Mouse (Mus musculus): ENCODE measurements around the gene Col5a1. TPM values are rescaled to one million over a fixed set of nuclear protein-coding genes. Genes with fewer than 3 reads are reported as not detected.

The Col5a1 gene
- total RNA-seq (2021) = 100 to 1,000 TPM; 100 to 109 TPM
- long read RNA-seq, experiment 1, full-length matches to known transcripts = 7 of 82 reads
- long read RNA-seq, experiment 1, partial matches to known transcripts = 53 of 82 reads
- long read RNA-seq, experiment 1, other reads (novel, unspliced or antisense) = 22 of 82 reads
- long read RNA-seq, experiment 2, full-length matches to known transcripts = 6 of 75 reads
- long read RNA-seq, experiment 2, partial matches to known transcripts = 53 of 75 reads
- long read RNA-seq, experiment 2, other reads (novel, unspliced or antisense) = 16 of 75 reads

DNA sequence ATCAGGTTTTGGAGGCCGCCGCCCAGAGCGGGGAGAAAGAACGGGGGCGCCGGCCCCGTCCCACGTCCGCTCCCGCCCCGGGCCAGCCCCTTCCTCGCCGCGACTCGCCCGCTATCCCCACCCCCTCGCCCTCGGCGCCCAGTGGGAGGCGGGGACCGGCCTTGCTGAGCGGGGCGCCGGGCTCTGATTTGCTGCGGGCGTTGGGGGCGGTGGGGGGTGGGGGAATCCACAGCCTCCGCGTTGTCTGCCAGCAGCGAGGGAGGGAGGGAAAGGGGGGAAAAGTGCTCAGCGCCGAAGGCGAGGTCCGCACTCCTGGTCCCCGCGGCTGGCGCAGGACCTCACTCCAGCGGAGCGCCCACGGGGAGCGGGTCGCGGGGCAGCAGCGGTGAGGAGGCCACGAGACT, at the start of gene Col5a1:
Col5a1 (plus strand) TSS at position 278 of the 404 bp plus-strand sequence.
- DNase-seq = peak; percentile 88 to 90
- intact Hi-C loops (cut with DNase I) = loop anchor here (5.0 kb wide), 1 partner anchor 334 kb away; no protein-coding TSS in a partner anchor

DNA sequence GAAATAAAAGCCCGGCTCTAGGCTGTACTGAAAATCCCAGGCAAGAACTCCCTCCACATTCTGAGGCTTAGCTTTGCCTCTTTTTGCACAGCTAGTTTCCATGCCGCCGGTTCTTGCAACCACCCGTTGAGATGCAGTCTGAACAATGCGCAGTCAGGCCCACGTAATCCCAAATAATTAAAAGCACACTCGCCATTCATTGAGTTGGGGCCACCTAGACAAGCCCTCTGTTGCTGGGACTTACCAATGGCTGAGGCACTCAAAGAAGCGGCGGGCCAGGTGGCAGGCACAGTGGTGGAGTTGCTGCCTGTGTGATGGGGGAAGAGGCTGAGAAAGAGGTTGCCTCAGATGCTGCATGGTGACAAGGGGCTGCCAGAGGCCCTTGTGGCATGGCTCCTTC, 48.1 kb upstream of the Col5a1 start:
- intact Hi-C loops (cut with DNase I) = no loop called here
- DNase-seq = no peak

DNA sequence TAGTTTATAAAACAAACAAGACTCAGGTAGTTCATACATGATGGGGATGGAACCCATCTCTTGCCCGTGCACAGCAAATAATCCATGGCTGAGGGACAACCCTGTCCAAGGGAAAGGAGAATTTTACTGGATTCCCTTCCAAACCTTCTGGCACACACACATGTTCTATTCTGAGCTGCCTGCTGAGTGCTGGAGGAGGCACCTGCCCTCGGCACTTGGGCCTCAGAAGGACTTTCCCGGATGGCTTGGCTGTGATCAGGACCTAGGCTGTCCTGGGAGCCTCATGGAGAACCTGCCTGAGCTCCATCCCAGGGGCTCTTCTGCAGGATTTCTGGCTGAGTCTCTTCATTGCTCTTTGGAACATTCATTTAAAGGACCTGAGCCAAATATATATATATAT, 45.3 kb upstream of the Col5a1 start:
- intact Hi-C loops (cut with DNase I) = no loop called here

DNA sequence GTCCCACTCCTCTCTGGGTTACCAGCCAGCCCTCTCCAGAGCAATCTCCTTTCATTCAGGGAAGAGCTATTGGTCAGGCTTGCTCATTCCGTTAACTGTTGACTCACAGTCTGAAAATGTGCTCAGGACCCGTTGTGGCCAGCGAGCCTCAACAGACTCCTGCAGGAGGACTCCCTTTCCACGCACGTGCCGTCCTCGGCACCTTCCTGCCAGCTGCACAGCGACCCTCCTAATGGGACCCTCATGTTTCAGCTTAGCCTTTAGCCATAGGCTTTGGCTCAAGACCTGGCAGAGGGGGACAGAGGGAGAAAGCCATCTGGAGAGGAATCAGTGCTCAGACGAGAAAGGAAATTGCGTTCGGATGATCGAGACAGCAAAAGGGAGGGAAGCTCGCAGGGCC, 43.3 kb upstream of the Col5a1 start:
- intact Hi-C loops (cut with DNase I) = no loop called here
- DNase-seq = no peak

More for the DNA sequence above, 45.3 kb upstream of the Col5a1 start:
- DNase-seq = no peak

DNA sequence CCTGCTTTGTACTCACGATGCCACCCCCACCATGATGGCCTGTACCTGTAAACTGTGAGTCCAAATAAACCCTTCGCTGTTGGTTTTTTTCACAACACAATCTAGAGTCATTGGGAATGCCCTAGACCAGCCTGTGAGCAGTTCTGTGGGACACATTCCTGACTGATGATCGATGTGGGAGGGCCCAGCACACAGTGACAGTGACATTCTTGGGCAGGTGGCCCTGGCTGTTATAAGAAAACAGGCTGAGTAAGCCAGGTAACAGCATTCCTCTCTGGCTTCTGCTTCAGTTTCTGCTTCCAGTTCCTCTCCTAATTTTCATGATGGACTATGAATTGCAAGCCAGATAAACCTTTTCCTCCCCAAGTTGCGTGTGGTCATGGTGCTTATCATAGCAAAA, 41.3 kb upstream of the Col5a1 start:
- no peak for DNase-seq
- intact Hi-C loops (cut with DNase I) = no loop called here

DNA sequence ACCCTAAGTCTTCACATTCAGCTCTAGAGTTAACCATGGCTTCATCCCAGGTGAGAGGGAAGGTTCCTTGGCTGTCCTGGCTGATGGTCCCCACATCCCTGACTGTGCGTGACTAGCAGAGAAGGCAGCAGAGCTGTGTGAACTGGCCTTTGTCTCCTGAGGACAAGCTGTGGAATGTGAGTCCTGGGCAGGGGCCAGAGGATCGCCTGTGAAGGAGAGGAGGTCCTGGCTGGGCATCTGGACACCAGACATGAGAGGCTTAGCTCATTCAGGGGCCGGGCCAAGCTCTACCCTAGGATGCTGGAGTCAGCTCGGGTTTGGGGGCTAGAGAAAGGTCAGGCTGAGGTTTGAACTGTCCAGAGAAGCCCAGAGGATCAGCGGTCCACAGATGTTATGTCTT, 39.2 kb upstream of the Col5a1 start:
- intact Hi-C loops (cut with DNase I) = no loop called here
- peak; percentile 59 to 70 for DNase-seq

DNA sequence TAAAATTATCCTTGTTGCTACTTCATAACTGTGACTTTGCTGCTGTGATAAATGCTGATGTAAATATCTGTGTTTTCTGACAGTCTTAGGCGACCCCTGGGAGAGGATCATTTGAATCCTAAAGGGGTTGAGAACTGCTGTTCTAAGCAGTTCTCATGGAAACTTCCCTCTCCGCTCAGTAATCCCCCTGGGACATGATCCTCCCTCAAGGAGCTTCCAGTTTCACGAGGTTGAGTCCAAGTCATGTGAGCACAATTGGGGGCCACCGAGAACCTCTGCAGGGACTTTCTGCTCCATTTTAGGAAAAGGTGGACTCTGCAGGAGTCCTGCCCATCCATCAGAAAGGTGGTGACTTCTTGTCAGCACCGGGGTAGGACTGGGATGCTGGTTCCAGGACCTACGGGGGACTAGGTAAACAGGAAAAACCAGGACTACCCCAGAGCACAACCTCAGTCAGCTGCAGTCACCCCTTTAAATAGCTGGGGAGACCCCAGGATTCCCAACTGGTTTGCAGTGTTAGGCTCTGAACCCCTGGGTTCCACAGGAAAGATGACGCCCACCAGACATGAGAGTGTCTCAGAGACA, 38.3 kb upstream of the Col5a1 start:
- intact Hi-C loops (cut with DNase I) = no loop called here
- DNase-seq = no peak

DNA sequence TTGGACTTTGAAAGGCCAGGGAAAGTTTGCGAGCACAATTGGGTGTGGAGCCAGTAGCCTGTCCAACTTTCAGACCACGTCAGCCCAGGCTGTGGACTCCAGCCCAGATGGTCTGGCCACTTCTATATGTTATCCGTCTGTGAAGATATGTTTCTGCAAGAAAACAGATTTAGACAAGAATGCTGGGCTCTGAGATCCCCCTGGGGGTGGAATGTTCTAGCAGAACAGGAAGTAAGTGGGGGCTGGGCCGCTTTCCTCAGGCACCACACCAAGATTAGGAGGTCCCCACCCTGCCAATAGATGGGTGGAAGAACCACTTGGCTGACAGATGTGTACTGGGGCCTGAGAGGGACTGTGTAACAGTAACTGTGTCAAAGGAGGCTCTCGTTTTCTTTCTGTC, 37.8 kb upstream of the Col5a1 start:
- DNase-seq = peak; percentile 71 to 73
- intact Hi-C loops (cut with DNase I) = no loop called here

DNA sequence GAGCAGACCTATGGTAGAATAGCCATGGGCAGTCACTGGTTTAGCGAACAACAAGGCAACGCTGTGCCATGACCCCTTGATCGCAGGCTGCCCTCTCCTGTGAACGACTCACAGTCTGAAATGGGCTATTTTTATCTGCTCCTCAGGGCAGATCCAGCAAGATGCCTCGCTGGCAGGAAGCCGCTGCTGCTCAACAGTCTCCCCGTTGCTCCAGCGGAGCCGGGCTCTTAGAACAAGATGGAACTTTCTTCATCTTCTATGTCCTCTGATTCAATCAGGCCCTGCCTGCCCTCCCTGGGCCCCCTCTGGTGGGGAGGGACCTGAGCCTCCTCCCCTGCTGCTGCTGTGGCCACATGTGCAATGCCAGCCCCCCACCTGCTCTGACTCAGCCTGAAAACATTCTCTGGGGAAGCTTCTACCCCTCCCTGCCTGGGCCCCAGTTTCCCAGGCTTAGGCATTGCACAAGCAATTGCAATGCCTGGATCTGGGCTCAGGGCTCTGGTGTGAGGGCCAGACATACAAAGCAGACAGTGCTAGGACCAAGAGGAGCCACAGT, 27.8 kb upstream of the Col5a1 start:
- intact Hi-C loops (cut with DNase I) = no loop called here
- DNase-seq = peak; percentile 60 to 61

DNA sequence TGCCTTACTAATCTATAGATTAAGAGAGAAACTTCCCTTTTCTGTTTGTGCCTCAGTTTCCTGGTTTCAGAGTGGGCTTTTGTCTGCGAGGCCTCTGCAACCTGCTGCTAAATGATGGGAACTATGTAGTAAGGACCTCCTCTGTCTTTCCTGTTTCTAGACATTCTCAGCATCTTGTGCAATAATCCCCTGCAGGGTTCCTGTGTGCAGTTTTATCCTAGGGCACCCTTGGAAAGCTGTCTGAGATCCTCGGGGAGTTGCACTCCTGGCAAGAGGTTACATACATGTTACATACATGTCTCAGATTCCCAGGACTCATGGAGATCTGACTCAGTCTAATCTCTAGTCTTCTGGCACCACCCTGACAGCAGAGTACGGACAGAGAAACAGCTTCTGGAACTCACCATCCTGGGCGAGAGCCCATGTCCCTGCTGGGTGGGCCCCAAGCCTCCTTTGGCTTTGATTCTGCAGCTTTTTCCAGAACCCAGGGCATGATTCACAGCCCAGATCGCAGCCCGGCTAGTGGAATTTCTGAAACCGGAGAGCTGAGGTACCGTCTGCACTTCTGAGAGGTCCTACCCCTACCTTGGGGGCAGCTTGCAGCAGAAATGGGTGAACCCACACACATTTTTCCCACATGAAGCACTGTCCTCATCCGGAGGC, 24.5 kb upstream of the Col5a1 start:
- intact Hi-C loops (cut with DNase I) = no loop called here
- DNase-seq = peak; percentile 40 to 45

DNA sequence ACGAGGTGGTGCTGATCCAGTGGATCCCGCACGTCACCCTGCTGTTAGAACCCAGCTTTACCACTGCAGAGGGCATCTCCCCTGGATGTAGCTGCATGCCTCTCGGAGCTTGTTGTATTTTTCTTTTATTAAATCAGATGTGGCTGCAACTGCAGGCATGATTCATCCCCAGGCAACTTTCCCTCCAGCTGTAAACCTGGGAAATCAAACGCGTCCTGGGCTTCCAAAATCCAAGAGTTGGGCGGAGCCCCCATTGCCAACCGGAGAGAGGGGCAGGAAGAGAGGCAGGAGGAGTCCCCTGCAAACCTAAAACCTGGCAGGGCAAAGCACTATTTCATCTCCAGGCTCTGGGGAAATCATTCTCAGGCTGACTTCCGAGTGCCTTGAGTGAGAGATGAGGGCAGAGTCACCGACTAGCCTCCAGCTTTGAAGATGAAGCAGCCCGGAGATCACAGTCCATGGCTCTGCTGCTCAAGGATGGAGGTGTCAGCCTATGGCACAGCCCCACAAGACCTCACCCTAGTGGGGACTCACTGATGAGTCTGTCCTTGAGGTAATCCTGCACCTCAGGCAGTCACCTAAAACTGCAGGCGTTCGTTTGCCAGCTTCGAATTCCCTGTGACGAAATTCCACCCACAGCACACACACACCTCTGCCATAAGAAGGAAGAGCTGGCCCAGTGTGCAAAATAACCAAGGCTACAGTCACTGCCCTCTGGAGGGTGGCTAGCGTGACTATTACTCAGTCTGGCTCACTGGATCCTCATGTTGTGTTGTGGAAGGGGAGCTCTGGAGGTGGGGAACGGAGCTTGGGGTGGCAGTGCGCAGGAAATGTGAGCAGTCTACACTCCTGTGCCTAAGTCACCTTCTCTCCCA, 21.5 kb upstream of the Col5a1 start:
- intact Hi-C loops (cut with DNase I) = no loop called here
- DNase-seq = no peak

DNA sequence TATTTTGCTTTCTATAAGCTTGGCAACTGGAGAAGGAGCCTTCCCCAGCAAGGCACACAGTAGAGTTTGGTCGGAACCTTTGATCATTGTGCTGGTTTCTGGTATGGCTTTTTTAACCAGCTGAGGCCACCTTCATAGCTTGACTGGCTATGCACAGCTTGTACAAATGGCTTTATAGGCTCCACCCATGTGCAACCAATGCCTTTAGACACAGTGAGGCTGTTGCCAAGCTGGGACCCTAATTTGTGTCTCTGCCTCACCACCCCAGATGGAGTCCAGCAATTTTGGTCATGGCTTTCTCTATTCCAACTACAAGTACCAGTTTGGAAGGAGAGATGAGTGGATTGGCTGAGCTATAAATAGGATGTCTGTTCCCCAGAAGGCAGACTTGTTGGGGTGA, 15.6 kb upstream of the Col5a1 start:
- intact Hi-C loops (cut with DNase I) = no loop called here

DNA sequence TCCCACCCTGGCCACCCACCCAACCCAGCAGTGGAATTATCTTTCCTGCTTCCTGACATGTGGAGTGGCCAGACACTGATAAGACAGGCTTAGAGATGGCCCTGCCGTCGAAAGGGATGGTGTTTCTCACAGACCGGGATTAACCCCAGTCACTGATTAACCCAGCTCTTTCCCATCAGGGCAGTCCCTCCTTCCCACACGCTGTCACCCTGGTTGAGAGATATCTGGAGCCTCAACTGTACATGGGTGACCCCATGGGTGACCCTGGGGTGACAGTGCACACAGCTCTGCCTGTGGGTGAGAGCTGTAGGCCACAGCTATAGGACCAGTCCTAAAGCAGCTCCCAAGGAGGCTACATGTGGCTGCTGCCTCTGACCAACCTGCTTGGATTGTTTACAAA, 15.2 kb upstream of the Col5a1 start:
- no peak for DNase-seq
- intact Hi-C loops (cut with DNase I) = no loop called here

More for the DNA sequence above, 15.6 kb upstream of the Col5a1 start:
- DNase-seq = no peak

DNA sequence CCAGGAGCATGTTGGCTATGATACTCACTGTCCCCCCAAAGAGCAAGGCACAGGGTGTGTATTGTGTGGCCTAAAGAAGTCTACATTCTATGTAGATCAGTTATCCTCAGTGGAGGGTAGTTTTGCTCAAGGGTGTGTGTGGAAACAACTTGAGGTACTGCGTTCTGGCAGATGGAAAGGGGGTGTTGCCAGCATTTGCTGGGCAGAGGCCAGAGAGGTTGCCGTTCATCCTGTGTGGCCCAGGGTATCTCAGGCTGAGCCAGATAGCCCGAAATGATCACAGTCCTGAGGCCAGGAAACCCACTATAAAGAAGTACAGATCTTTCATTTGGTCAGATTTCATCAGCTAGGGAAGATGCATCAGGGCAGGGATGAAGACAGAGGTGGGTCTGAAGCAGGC, 13.9 kb upstream of the Col5a1 start:
- DNase-seq = no peak
- intact Hi-C loops (cut with DNase I) = no loop called here

DNA sequence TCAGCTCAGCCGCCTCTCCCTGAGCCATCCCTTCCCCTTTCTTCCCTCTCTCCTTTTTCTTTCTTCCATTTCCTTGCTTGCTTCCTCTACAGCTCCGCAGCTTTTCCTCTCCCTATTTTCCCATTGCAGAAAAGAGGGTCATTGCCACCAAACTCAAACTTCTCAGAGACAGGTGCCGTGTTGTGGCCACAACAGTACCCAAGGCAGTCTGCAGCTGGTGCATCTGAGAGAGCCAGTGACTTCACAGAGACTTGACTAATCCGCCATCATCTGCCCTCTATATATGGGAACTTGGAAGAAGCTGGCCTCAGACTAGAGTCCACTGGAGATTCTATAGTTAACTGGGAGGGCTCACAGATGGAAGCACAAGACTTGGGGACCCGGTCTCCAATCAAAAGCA, 13.2 kb upstream of the Col5a1 start:
- intact Hi-C loops (cut with DNase I) = no loop called here

DNA sequence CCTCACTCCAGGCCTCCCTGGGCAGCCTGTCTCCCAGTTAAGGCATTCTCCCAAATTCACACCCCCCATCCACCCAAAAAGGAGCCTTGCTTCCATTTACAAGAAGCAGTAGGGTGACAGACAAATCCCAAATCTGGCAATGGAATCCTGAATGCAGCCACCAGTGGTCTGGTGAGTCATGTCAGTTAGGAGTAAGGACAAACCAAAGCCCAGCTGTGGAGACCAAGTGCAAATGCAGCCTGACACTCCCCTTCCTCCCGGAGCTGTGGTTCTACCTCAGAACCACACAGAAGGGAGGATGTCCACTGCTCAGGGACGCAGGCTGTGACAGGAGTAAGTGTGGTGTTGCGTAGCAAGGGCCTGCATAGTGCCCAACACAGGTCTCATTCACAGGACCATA, 11.6 kb upstream of the Col5a1 start:
- intact Hi-C loops (cut with DNase I) = no loop called here
- no peak for DNase-seq

More for the DNA sequence above, 13.2 kb upstream of the Col5a1 start:
- DNase-seq = no peak

DNA sequence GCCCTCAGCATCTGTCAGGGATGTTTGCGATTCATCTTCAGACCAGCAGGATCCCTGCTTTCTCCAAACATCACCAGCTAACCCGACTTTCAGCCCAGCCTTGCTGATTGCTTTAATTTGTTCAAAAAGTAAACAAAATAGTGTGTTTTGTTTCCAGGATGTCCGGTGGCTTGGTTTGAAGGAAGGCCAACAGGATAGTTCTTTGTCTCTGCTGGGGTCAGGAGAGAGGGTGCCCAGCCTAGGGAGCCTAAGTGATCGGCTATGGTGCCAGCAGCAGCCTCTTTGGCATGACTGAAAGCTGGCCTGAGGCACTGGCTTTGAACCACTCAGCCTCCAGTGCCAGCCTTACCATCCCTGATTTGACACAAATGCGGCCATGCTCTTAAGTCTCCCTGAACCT, 11.0 kb upstream of the Col5a1 start:
- intact Hi-C loops (cut with DNase I) = no loop called here
- DNase-seq = no peak

DNA sequence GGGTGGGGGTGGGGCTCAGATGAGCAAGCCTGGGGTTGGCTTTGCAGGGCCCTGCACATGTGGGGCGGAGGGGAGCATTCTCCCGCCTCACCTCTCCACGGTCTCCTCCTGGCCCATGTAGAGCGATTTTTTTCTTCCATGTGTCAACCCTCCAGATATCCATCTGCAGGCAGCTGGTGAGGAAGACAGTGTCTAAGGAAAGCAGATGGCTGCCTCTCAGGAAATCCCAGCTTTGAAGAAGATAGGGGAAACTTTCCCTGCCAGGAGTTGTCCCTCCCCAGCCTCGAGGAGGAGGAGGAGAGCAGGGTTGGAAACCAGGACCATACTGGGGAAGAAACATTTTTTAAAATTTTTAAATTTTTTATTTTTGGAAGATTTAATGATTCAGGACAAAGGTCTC, 10.4 kb upstream of the Col5a1 start:
- DNase-seq = no peak
- intact Hi-C loops (cut with DNase I) = no loop called here

DNA sequence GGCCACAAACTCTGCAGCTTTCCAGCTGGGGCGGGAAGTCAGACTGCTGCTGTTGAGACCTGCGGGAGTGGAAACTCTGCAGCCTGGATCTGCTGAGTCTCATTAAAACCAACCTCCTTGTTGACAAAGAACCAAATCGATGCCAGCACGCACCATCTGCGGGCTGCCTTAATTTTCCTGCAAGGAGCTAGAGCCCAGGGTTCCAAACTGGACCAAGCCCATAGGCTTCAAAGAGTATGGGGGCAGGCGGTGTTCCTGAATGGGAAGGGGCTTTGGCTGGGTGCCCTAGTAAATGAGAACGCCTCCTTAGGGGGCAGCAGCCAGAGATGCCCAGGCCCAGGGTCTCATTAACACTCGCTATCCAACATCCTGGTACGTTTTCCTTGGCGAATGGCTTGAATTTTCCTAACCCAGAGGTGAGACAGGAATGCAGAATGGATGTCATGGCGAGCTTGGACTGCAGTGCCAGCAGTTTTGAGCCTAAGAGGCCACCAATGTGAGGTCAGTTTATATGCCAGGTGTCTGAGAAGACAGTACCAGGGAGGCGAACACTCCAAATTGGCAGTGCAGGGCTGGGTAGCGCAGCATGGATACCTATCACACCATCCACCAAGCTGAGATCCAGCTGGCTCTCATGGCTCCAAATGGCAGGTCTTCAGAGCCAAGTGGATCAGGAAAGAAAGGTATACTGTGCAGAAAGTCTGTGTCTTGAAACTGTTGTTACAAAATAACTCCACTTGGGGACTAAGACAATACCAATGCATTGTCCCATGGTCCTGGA, 9.3 kb upstream of the Col5a1 start:
- intact Hi-C loops (cut with DNase I) = no loop called here
- no peak for DNase-seq

DNA sequence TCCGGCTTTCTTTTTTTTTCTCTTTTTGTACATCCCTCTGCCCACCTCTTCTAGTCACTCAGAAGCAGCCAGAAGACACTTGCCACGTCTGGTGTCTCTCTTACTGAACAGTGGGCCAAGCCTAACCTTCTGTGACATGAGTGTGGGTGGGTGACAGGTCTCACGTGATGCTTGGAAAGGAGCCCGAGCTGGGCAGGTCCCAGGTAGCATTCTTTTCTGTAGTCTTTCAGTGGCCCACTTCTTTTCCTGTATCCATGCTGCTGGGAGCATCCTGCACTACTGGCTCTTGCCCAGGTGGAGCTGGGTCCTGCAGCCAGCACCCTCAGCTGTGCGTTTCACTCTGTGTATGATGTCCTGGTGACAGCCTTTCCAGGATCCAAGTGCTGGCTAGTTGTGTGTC, 8.2 kb upstream of the Col5a1 start:
- intact Hi-C loops (cut with DNase I) = no loop called here
- DNase-seq = no peak
